Mouse (Mus musculus): ENCODE measurements around the gene Adap1.
A peak's percentile ranks its signal among the peaks of the same experiment; 100 is the strongest.

Adap1 gene

DNA sequence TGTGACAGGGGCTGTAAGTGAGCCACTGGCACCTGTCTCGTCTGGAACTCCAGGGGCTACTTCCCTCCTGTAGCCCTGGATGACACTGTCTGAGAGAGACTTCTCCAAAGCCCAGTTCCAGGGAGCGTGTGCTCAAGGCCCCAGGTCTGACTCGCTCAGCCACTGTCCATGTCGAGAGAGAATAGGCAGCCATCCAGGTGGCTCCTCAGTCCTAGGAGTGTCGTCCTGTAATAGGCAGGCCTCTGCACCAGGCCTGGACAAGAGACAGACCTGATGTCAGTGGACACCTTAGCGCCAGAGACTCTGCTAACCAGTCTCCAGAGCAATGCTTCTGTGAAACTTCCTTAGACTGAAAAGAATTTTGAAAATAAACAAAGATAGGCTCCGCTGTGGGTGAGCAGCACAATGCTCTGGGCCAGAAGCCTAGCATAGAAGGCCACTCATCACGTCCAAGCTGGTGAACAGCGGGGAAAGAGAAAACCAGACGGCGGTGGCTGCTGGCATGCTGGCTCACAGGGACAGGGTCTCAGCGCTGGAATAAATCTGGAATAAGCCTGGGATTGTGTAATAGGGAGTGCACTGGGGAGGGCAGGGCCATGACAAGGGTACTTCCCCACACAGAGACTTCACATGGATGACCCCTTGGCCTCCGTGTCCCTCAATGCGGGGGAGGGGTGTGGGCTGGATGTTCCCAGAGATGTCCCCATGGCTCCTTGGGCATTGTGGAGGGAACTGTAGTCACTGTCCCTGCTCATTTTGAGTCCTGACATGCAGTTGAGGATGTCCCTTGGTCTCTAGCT is 39.1 kb downstream of the Adap1 start:
- no peak for DNase-seq (ENCODE audit: low spot score)

GRCm38 (mm10) chr5:139285383-139286067 is 39.9 kb downstream of the Adap1 start:
- DNase-seq (ENCODE audit: low spot score), result no peak

- no peak for DNase-seq (ENCODE audit: low spot score)
Measured at GRCm38 (mm10) chr5:139283460-139284180, 41.8 kb downstream of the Adap1 start.

- DNase-seq (ENCODE audit: low spot score), result peak; percentile 63
Measured at GRCm38 (mm10) chr5:139282191-139282590, 43.2 kb downstream of the Adap1 start.

DNA sequence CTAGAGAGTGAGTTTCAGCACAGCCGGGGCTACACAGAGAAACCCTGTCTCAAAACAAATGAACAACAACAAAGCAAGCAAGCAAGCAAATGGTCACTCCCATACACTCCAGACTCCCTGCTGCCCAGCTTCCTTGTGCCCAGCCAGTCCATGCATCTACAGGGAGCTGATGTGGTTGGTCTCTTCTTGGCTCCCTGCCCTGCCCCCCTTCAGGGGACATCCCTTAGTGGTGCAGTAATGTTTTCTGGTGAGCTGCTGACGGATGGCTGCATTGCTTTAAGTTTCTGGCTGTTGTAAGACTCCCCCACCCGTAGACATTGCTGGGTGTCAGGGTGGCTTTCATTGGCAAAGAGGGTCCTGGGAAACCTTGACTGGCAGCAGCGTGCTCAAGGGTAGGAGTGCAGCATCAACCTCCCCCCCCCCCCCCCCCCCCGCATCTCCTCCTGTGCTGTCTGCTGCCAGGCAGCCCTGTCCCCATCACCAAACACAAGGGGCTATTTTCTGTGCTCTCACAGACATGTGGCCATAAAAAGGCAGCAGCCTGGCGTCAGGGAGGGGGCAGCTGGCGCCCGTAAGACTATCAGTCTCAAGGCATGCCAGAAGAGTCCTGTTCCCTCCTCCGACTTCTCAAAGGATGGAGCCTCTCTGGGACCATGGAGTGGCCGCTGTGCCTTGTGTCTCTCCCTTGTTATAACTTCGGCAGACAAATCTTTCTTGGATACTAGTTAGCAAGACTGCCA is 43.9 kb downstream of the Adap1 start:
- no peak for DNase-seq (ENCODE audit: low spot score)

GRCm38 (mm10) chr5:139277287-139277686 is 48.1 kb downstream of the Adap1 start:
- no peak for DNase-seq (ENCODE audit: low spot score)

GRCm38 (mm10) chr5:139271994-139272554 is 53.3 kb downstream of the Adap1 start:
- no peak for DNase-seq (ENCODE audit: low spot score)

GRCm38 (mm10) chr5:139270806-139271521 is 54.5 kb downstream of the Adap1 start:
- DNase-seq (ENCODE audit: low spot score), result no peak

- no peak for DNase-seq (ENCODE audit: low spot score)
Measured at GRCm38 (mm10) chr5:139267661-139268060, 57.8 kb downstream of the Adap1 start.

- DNase-seq (ENCODE audit: low spot score), result no peak
Measured at GRCm38 (mm10) chr5:139261403-139261802, 64.0 kb downstream of the Adap1 start.

DNA sequence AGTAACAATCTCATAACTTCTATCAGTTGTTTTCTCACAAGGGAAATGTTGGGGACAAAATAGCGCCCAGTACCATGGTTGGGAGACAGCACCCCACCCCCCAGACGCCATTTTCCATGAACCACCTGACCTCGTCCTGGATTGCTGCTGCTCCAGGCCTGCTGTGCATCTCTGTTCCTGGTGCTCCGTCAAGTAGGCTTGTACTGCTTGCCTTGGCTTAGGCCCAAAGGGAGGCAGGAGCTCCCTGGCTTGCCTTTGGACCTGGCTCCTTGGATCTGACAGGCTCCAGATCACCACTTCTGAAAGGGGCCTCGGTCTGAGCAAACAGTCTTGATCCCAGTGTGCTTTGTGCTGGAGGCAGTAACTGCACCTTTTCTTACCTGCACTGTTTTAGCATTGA is 65.6 kb downstream of the Adap1 start:
- DNase-seq (ENCODE audit: low spot score), result no peak

DNA sequence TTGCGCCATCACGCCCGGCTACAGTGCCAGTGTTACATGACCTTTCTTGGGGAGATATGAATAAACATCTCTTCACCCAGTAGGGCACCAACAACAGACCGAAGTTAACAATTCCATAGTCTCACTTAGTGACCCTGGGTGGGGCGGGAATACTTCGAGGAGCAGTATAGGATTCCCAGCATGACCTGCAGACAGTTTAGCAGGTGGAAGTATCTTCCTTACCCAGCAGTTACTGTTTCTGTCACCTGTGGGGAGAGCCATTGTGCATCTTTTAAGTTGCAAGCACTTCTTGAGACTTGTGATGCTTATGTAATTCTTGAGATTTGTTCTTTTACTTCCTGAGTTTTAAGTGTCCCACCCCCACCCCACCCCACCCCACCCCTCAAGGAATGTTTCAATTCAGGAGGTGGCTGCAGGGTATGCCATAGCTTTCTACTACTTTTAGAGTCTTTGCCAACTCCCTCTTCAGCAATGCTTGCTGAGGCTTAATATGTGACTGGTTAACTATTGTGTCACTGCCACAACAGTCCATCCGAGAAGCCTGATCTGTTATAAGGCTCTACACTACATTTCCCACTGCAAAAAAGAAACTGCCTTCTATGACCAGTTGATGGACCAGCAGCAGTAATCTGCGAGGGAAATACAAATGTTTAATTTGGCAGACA is 66.9 kb downstream of the Adap1 start:
- DNase-seq (ENCODE audit: low spot score), result no peak

GRCm38 (mm10) chr5:139257818-139258217 is 67.6 kb downstream of the Adap1 start:
- DNase-seq (ENCODE audit: low spot score), result no peak

DNA sequence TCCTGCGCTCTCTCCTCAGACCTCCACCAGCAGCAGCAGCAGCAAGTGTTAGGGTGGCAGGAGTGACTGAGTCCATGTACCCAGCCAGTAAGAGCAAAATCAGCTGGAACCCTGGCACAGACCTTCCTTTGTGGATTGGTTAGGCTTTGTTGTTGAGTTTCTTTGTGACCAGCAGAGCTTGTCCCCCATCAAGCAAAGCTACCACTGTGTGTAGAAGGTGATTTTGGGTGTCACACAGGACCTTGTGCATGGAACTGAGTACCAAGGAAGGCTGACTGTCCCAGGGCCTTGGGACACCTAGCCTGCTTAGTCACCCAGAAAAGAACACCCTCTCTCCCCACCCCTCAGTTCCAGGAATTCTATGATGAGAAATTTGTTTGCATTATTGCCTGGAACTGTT is 68.2 kb downstream of the Adap1 start:
- DNase-seq (ENCODE audit: low spot score), result no peak

- DNase-seq (ENCODE audit: low spot score), result no peak
Measured at GRCm38 (mm10) chr5:139256211-139256765, 69.1 kb downstream of the Adap1 start.

- DNase-seq (ENCODE audit: low spot score), result no peak
Measured at GRCm38 (mm10) chr5:139255777-139256176, 69.6 kb downstream of the Adap1 start.

GRCm38 (mm10) chr5:139254938-139255337 is 70.5 kb downstream of the Adap1 start:
- no peak for DNase-seq (ENCODE audit: low spot score)

- peak; percentile 58 for DNase-seq (ENCODE audit: low spot score)
Measured at GRCm38 (mm10) chr5:139253301-139253741, 72.1 kb downstream of the Adap1 start.

DNA sequence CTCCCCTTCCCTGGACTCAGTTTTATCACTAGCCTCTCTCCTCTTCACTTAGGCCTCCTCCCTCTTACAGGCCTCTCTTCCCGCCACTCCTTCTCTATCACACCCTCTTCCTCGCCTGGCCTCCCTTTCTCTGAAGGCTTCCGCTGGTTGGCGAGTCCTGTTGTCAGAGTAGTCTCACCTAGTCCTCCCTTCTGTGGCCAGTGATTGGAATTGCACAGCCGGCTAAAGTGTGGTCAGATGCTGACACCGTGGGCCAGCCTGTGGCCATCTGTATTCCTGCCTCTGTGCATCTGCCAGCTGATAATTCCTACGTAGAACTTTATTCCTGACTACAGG is 72.5 kb downstream of the Adap1 start:
- no peak for DNase-seq (ENCODE audit: low spot score)
